Mouse (Mus musculus): ENCODE results near the gene Hsd3b1.
"Not testable (repeated sequence)": the region's sequence is repeated elsewhere in the genome, so short reads cannot be mapped to it uniquely, and the experiment has no call there.

The Hsd3b1 gene

GRCm38 (mm10) chr3:98859576-98859975 is at the start of gene Hsd3b1:
Gene Hsd3b1 (minus strand): TSS chr3:98859794.
- DNase-seq (ENCODE audit: low read depth, low spot score) = no peak

GRCm38 (mm10) chr3:98897606-98898005 is 38.0 kb upstream of the Hsd3b1 start:
- DNase-seq (ENCODE audit: low read depth, low spot score) = no peak

GRCm38 (mm10) chr3:98895071-98895601 is 35.5 kb upstream of the Hsd3b1 start:
- peak; percentile 18 for DNase-seq (ENCODE audit: low read depth, low spot score)

GRCm38 (mm10) chr3:98893057-98893772 is 33.6 kb upstream of the Hsd3b1 start, which contains the start of gene Hao2:
Gene Hao2 (minus strand): TSS chr3:98893239.
- DNase-seq (ENCODE audit: low read depth, low spot score) = no peak

- no peak for DNase-seq (ENCODE audit: low read depth, low spot score)
Observed at GRCm38 (mm10) chr3:98890430-98890829, 30.8 kb upstream of the Hsd3b1 start.

- no peak for DNase-seq (ENCODE audit: low read depth, low spot score)
Observed at GRCm38 (mm10) chr3:98888206-98888605, 28.6 kb upstream of the Hsd3b1 start.

GRCm38 (mm10) chr3:98880831-98881230 is 21.2 kb upstream of the Hsd3b1 start:
- no peak for DNase-seq (ENCODE audit: low read depth, low spot score)

- DNase-seq (ENCODE audit: low read depth, low spot score) = no peak
Observed at GRCm38 (mm10) chr3:98880216-98880615, 20.6 kb upstream of the Hsd3b1 start.

- DNase-seq (ENCODE audit: low read depth, low spot score) = no peak
Observed at GRCm38 (mm10) chr3:98868219-98868618, 8.6 kb upstream of the Hsd3b1 start.

- no peak for DNase-seq (ENCODE audit: low read depth, low spot score)
Observed at GRCm38 (mm10) chr3:98862800-98863199, 3.2 kb upstream of the Hsd3b1 start.

- DNase-seq (ENCODE audit: low read depth, low spot score) = no peak
Observed at GRCm38 (mm10) chr3:98858051-98858450, 1.5 kb downstream of the Hsd3b1 start.

GRCm38 (mm10) chr3:98856892-98857291 is 2.7 kb downstream of the Hsd3b1 start:
- no peak for DNase-seq (ENCODE audit: low read depth, low spot score)

- no peak for DNase-seq (ENCODE audit: low read depth, low spot score)
Observed at GRCm38 (mm10) chr3:98855160-98855559, 4.4 kb downstream of the Hsd3b1 start.

GRCm38 (mm10) chr3:98853685-98854084 is 5.9 kb downstream of the Hsd3b1 start:
- DNase-seq (ENCODE audit: low read depth, low spot score) = no peak

- DNase-seq (ENCODE audit: low read depth, low spot score) = no peak
Observed at GRCm38 (mm10) chr3:98853051-98853450, 6.5 kb downstream of the Hsd3b1 start.

- no peak for DNase-seq (ENCODE audit: low read depth, low spot score)
Observed at GRCm38 (mm10) chr3:98852631-98853030, 7.0 kb downstream of the Hsd3b1 start.

- DNase-seq (ENCODE audit: low read depth, low spot score) = no peak
Observed at GRCm38 (mm10) chr3:98851853-98852252, 7.7 kb downstream of the Hsd3b1 start.

GRCm38 (mm10) chr3:98850262-98850661 is 9.3 kb downstream of the Hsd3b1 start:
- no peak for DNase-seq (ENCODE audit: low read depth, low spot score)

GRCm38 (mm10) chr3:98848898-98849297 is 10.7 kb downstream of the Hsd3b1 start:
- no peak for DNase-seq (ENCODE audit: low read depth, low spot score)

GRCm38 (mm10) chr3:98814101-98814670 is 45.4 kb downstream of the Hsd3b1 start, which contains the start of gene Hsd3b6:
Gene Hsd3b6 (minus strand): TSS chr3:98814443.
- DNase-seq (ENCODE audit: low read depth, low spot score) = no peak

GRCm38 (mm10) chr3:98812653-98813052 is 46.9 kb downstream of the Hsd3b1 start:
- not testable (repeated sequence) for DNase-seq (ENCODE audit: low read depth, low spot score)

- not testable (repeated sequence) for DNase-seq (ENCODE audit: low read depth, low spot score)
Observed at GRCm38 (mm10) chr3:98805032-98805431, 54.6 kb downstream of the Hsd3b1 start.

Measured in telencephalon, adult 2 months (tissue).